Mouse (Mus musculus) G1E (cell line): ENCODE data around the gene Htr6.

Source experiments
- CTCF ChIP-seq: IDR thresholded peaks from 2 replicates; pipeline ENCODE4 v1.5.1; 2012; ENCODE audit warnings: low read depth, low read length, inconsistent platforms, mixed read lengths
- GATA1 ChIP-seq: IDR thresholded peaks from 2 replicates; pipeline ENCODE4 v1.6.1; 2012; ENCODE audit warnings: borderline replicate concordance, low read length, inconsistent platforms, mixed read lengths
- GATA2 ChIP-seq: IDR thresholded peaks from 2 replicates; pipeline ENCODE4 v1.6.1; 2012; ENCODE audit warnings: low read depth, low read length, inconsistent platforms, borderline replicate concordance
- POLR2AphosphoS5 ChIP-seq: IDR thresholded peaks from 2 replicates; pipeline ENCODE4 v1.6.1; 2012; ENCODE audit warnings: low read depth, low read length, inconsistent platforms; ENCODE audit not compliant: insufficient replicate concordance
- TAL1 ChIP-seq: conservative IDR thresholded peaks from 2 replicates; pipeline ENCODE4 v1.6.1; 2012; ENCODE audit warnings: low read depth, low read length, inconsistent platforms, mixed read lengths

DNA sequence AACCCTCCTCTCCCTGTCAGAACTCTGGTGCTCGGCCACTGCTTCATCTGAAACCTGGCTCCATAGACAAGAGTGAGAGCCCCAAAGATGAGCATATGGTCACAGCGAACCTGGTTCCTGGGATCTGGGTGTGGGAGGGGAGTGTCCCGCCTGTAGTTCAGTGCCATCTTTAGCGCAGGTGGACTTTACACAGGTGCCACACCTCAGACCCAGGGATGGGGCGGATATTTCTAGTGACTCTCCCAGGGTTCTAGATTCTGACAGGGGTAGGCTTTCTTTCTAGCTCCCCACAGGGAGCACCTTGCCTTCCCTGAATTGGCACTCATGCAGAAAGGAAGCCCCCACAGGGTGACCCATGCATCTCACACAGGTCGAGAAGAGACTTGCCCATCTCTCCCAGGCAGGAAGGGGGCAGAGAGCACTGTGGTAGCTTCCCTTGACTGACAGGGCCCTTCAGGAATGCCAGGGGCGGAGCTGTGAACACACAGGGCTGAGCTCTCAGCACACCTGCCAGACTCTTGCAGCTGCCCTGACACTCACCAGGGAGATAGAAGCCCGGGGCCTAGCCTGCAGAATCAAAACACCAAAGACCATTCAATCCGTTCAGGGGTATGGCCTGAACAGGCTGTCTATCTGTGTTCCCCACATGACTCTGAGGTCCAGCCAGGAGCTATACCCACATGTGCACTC lies 13.8 kb upstream of the Htr6 start:
- TF ChIP-seq CTCF (no peak), TAL1 (no peak), POLR2AphosphoS5 (no peak), GATA1 (no peak), GATA2 (no peak)
